Mouse (Mus musculus): ENCODE measurements around the gene Dab2ip.

Gene Dab2ip

DNA sequence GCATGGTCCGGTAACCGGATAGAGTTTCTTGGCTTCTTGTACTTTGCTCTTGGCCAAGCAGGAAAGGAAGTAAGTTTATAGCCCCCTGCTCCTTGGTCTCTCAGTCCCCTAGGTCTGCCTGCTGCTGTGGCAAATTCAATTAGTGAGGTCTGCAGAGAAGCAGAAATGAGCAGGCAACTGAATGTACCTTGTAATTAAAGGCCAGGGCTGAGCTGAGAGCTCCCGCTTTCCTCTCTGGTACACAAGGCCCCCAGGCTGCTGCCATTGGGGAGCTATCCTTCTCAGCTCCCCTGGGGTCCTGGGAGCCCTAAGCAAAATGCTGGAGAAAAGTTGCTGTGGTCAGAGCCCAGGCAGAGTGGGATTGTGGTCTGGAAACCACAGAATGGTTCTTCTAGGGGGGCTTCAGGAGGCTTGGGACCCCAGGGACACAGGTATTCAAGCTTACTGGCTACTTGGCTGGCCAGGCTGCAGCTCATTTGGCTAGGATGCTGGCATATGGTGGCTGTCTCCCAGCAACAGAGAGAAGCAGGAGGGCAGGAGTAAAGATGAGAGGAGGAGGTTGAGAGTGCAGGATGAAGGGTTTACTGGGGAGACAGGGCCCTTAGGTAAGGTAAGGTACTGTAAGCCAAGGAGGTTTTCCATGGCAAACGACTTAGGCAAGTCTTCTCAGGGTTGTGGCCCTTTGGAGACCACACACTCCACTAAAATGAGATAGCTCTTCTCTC, 922 bp downstream of the Dab2ip start:
- no peak for DNase-seq (ENCODE audit: low read depth, low spot score)

DNA sequence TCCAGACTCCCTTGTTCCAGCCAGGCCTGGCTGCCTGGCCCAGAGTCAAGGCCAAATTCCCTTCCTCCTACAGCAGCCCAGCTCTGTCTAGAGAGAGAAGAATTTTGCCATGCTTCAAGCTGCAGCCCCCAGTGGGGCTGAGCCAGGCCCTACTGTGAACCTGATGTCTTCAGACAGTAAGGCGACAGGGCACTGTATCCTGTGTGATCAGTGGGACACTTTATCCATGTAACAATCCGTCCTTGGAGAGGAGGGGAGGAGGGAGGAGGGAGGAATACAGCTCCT, 1.4 kb downstream of the Dab2ip start:
- no peak for DNase-seq (ENCODE audit: low read depth, low spot score)

DNA sequence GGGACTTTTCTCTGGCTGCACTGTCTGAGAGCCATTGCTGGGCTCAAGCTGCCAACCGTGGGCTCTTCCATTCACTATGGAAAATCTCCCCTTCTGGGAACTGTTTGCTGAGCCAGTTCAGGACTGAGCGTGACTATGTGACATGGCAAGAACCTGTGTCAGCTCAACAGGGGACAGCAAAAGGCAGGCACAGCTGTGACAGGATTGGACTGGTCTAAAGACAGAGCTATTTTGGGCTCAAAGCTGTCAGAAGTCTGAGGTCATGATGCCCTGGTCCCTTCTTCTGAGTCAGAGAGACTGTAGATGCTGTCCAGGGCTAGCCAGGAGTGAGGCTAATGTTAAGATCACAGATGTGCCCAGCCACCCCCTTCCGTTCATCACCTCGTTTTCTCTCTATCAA, 5.7 kb downstream of the Dab2ip start:
- no peak for DNase-seq (ENCODE audit: low read depth, low spot score)

DNA sequence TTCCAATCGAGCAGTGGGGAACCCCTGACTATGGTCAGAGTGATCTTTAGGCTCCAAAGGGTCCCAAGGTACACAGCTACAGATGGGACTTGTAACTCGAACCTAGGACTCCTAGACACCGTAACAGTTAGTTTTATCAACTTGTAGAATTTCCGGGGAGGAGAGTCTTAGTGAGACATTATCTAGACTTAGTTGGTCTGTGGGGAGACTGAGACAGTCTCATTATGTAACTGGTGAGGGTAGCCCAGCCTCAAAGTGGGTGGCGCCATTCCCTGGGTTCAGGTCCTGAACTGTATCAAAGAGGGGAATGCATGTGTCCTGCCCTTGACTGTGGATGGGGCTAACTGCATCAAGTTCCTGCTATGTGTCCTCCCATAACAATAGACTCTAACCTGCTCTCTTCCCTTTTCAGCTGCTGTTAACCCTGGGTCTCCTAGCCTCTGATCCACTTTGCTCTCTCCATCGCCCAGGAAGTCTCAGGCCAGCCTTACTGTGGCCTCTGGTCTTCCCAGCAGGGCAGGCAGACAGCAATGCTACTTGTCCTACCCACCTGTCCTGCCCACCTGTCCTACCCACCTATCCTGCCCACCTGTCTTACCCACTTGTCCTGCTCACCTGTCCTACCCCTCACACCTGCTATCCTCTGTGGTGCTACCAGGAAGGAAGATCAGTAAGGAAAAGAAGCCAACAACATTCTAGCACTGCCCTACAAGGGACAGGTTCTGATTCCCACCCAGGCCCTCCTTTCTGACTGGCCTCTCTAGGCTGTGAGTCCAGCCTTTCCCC, 7.2 kb downstream of the Dab2ip start:
- DNase-seq (ENCODE audit: low read depth, low spot score), result no peak

DNA sequence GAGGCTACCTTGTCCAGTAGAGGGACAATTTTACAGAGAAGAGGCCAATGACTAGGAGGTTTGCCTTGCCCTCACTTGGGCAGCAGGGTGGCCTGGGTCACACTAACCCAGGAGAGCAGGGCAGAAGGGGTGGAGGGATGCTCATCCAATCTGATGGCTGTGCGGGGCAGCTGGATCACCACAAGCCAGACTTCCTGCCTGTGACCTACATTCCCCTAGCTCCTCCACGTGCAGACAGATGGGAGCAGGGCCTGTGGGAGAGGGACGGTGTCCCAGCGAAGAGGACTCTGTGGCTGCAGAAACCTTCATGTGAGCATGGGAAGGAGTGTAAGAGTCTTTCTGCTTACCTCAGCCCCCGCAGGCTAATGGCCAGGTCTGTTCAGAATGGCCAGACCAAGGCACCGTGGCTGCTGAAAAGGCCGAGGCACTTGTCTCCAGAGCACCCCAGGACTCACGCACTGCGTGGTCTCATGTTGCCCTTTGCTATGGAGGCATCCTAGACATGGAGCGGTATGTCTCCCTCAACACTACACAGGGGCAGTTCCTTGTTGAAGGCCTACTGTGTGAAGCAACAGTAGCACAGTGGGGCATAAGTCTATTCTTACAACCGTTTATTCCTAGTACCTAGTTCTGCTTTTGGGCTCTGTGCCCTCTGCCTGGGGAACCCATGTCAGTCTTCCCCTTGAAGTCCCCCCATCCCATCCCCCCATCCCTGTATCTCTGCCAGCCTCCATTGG, 9.1 kb downstream of the Dab2ip start:
- DNase-seq (ENCODE audit: low read depth, low spot score), result no peak

DNA sequence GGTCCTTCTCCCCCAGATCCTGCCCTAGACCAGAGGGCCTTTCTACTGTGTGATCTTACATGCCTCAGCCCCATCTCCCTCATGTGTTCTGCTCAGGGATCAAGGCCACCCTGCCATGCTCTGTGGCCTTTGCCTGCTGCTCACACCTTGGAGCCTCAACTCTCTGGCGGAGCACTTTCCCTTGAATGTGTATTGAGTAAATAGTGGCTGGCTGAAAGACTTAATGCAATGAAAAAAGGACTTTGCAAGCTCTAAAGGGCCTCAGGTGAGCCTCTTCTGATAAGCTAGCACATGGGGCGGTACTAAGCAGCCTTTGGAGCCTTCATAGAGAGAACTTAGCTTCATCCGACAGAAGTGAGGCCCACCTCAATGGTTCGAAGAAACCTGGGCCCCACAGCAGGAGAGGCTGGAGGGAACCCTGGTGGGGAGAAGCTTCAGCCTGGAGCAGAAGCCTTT, 9.7 kb downstream of the Dab2ip start:
- no peak for DNase-seq (ENCODE audit: low read depth, low spot score)

DNA sequence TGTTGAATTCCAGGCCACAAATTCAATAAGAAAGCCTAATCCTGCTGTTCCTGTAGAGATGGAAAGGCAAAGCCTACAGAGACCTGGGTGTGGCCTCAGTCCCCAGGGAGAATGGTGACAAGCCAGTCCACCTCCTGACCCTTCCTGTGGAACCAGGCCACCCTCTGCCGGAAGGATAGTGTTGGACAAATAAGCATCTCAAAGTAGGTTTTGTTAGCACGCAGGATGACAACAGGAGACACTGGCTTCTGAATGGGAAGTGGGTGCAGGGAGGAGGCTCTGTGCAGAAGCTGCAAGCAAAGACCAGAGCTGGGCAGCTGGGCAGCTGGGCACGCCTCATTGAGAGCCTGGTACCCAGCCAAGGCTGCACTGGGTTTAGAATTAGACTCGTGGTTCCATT, 12.7 kb downstream of the Dab2ip start:
- DNase-seq (ENCODE audit: low read depth, low spot score), result no peak

DNA sequence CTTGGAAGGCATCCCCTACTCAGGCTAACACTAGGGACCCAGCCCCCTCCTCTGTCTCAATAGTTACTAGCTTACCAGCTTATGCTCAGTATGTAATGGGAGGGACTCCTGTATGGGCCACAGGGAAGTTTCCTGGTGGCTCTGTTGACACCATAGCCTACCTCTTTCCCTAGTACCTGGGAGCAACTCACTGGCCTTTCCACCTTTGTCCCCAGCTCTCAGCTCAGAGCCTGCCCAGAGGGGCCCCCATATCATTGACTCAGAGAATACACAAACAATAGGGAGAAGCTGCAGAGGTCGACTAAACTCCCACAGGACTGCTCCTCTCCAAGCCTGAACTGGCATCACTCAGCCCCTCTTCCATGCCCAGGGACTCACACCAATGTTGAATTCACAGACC, 16.6 kb downstream of the Dab2ip start:
- no peak for DNase-seq (ENCODE audit: low read depth, low spot score)

DNA sequence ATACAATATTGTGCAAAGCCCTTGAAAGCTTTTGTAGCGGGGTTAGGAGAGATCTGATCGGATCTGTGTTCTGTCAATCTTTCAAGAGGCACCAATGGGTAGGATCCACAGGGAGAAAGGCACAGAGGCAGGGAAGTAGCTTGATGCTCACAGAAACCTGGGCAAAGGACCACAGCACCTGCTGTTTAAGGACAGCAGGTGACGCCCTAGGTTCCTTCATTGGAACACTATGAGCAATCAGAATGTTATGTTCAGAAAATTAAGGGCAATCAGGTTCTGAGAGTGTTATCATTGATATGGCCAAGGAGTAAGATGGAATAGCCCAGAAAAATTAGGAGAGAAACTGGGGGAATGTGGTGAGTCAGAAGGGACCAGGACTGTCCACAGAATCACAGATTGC, 18.6 kb downstream of the Dab2ip start:
- DNase-seq (ENCODE audit: low read depth, low spot score), result no peak

DNA sequence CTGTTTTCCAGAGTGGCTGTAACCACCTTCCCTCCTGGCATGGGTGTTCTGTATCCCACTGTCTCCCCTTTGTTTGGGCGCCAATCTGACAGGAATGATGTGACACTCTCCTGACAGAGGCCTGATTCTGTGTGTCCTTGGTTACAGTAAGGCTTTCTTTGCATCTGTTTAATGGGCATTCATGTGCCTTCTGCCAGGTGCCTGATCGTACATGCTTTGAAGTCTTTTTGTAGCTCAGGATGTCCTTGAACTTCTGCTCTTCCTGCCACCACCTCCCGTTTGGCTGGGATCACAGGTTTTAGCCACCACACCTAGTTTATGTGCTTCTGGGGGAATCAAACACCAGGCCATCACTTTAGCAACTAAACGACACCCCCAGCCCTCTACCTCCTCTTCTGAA, 22.0 kb downstream of the Dab2ip start:
- peak; percentile 36 for DNase-seq (ENCODE audit: low read depth, low spot score)

DNA sequence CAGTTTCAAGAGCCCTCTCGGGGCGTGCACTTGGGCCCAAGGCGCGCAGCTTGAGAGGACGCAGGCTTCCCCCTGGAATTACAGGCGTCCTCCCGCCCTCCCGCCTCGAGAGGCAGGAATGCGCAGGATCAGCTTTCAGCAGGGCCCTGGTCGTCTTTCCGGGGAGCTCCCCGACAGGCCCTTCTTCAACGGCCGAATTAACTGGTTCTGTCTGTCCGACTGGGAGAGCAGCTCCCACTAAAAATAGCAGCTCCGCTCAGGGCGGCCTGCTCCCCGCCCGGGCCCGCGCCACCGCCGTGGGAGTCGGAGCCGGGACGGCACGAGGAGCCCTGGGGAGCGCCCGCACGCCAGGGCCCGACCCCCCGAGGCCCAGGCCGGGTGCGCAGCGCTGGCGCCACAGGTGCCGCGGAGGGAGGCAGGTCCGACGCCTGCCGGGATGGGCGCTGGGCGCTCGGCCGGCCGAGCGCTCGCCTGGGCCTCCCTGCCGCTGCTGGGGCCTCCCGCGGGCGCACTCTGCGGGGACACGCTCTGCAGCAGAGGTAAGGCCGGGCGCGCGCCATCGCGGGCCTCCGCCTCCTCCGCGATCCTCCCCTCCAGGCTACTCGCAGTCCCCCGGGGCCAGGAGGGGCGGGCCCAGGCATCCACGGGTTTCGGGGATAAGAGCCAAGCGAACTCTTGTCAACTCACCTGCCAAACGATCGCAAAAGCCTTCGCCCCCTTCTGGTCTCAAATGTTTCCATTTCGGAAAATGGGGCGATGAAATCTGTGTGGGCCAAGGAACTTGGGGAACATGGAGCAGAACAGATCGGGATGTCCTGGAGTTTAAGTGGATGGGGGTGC, 23.7 kb downstream of the Dab2ip start:
- DNase-seq (ENCODE audit: low read depth, low spot score), result peak; percentile 84

DNA sequence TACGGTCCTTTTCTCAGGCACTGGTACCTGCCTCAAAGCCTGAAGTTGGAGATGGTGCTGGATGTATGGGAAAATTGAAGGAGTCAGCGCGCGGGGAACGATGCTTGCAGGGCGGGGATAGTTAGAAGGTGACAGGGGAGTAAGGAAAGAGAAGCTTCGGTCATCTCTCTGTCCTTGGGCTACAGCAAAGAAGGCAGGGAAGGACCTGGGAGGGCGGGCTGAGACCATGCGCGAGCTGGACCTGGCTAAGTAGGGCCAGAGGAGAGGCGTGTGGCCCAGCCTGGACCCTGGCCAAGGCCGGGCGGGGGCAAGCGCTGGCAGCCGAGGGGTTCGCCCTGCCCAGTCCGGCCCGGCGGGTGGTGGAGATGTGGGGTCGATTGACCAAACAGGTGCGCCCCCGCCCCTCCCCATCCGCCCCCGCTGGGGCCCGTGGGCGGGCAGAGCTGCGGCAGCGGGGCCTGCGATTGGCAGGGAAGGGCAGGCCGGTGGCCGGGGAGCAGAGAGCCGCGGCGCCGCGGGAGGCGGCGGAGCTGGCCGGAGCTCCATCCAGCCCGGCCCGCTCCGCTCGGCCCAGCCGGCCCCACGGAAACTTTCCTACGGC, 24.4 kb downstream of the Dab2ip start:
- no peak for DNase-seq (ENCODE audit: low read depth, low spot score)

DNA sequence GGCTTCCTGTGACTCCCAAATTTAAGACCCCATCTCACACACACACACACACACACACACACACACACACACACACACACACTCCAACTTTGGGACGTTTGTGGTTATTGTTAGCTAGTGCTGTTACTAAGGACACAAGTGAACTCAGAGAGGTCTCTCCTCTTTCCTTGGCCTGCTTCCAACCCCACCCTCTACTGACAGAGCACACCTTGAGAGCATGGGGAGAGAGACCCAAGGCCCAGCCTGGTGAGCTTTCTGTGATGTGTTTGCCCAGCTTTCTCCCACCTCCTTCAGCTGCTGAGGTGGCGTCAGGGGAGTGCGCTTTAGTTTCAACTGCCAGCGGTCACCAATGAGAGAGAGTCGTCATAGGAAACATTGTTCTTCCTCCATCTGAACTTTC, 25.3 kb downstream of the Dab2ip start:
- no peak for DNase-seq (ENCODE audit: low read depth, low spot score)

DNA sequence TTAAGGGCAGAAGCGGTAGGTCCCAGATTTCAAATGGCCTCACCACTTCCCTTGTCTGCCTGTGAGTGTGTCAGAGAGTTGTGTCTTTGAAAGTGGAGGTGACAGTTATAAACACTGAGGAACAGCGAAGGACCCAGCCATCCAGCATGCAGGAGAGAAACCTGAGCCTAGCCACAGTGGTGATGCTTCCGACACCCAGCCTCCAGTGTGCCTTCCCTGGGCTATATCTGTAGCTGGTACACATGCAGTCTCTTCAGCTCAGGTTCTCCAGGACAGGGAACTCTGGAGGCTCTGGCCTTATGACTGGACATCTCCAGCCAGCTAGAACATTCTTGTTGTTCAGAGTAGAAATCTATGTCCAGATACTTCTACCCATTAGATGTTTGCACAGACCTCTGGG, 25.9 kb downstream of the Dab2ip start:
- no peak for DNase-seq (ENCODE audit: low read depth, low spot score)

DNA sequence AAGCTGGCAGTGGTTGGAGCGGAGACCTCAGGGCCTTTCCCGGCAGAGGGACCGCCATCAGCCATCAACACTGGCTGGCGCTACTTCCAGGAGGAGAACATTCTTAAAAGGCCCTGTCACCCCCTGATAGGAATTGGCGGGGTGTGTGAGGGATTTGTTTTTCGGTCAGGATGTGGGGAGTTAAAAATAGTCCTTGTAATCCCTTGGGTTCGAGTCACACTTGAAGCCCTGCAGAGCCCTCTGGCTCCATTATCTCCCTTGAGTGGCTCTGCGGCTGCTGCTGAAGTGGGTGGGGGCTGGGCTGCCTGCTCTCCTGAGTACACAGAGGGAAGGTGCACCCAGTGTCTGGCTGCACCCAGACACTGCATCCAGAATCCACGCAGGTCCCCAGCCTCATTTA, 30.3 kb downstream of the Dab2ip start:
- DNase-seq (ENCODE audit: low read depth, low spot score), result no peak

DNA sequence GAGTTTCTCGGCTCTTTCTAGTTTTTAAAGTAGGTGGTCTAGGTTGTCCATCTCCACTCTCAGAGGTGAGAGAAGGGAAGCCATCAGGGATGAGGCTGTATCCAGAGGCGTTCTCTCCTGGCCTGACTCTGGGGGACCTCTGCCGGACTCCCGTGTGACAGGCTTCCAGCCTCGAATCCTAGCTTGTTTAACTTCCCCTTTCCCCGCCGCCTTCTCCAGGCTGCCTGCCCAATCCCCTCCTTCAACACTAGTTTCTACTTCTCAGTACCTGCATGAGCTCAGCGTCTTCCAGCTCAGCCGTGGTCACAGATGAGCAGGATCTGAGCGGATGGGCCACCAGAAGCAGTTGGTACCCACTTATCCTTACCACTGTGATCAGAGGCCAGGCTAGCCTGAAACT, 31.3 kb downstream of the Dab2ip start:
- DNase-seq (ENCODE audit: low read depth, low spot score), result no peak

DNA sequence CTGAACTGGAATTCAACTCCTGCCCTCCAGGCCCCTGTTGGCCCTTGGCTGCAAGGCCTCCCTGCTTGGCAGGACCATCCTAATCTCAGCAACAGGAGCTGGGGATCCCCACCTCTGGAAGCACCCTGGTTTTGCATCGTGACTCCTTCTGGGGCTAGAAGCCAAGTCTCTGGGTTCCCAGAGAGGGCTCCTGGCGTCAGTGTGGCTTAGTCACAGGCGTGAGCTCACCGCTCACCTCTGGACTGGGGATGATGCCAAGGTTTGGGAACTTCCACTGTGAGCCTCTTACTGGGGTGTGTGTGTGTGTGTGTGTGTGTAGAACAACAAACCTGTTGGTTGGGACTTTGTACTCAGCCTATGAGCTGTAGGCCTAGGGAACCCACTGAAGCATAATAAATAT, 31.7 kb downstream of the Dab2ip start:
- DNase-seq (ENCODE audit: low read depth, low spot score), result no peak

DNA sequence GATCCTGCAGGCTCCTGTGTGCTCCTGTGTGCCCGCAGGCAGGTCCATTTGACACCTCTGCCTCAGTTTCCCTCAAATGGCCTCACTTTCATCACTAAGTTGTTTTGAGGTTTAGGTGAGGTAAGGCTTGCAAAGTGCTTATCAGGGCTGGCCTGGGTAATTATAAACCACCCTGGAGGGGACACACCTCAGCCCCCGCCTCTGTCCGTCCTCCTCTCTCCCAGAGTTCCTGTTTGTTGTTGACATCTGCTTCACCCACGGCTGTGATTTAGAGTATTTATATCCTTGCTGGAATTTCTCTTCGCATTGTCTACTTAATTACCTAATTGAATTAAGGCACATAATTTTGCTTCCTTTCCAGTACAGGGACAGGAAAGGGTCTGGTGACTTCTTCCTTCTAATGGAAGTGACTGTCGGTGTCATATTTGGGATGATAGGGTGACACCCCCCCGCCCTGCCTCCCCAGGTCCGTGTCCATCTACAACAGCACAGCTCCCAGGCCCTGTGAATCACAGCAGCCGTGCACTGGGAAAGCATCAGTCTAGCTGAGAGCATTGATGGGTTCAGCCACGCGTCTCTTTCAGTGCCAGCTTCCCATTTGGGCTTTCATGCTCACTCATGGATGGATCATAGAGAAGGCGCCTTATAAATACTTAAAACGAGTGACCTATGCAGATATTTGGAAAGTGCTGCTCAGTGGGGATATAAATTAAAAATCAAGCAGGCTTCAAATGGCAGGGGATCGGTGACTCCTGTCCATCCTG, 34.1 kb downstream of the Dab2ip start:
- DNase-seq (ENCODE audit: low read depth, low spot score), result no peak

DNA sequence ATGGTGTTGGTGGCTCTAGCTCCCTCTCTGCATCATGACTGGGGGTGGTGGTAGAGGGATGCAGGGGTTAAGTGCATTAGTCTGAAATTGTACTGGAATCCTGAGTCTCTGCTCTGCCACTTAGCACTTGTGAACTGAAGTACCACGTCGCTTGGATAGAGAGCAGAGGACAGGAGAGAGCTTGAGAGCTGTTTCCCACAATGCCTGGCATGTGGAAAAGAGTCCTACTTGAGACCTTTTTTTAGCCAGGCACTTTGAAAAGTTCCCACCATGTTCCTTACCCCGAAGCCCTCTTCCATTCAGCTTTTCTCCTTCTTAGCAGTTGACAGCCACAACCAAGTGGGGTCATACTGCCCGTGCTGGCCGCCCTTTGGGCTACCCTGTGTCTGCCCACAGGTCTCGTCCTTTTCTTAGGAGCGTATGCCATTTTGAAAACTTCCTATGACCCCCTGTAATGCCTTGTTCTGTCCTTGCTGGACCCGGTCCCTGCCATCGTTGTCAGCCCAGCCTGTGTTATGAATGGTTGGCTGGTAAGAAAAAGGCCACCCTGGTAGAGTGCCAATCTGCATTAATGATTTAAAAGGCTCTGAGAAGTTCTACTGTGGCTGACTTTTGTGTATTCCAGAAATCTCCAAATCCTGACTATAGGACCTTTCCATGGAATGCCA, 34.8 kb downstream of the Dab2ip start:
- DNase-seq (ENCODE audit: low read depth, low spot score), result no peak

DNA sequence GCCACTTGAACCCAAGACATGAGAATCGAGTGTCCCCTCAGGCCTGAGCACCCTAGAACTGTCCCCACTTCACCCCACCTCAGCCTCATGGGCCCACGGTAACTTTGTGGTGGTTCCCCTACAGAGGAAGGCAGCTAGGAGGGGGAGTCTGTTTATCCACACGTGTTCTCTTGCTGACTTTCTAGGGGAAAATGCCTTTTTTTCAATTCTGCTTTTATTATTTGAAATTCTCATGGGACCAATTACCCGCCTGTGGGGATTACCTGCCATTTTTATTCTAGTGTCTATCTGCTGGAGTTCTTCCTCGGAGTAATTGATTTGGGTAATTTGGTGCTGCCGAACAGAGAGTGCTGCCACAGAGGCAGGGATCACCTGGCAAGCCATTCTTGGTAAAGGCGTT, 35.8 kb downstream of the Dab2ip start:
- DNase-seq (ENCODE audit: low read depth, low spot score), result no peak
